Mouse (Mus musculus) c-Kit-positive CD71-positive TER-119-negative erythroid progenitor cells, embryonic 14.5 days (primary cell): ENCODE results near the gene Det1.
A peak's percentile ranks its signal among the peaks of the same experiment; 100 is the strongest.

Experiments
- DNase-seq: peaks from one replicate; pipeline ENCODE4 v3.0.0-alpha.2; 2013; ENCODE audit warnings: low read depth

Gene Det1

DNA sequence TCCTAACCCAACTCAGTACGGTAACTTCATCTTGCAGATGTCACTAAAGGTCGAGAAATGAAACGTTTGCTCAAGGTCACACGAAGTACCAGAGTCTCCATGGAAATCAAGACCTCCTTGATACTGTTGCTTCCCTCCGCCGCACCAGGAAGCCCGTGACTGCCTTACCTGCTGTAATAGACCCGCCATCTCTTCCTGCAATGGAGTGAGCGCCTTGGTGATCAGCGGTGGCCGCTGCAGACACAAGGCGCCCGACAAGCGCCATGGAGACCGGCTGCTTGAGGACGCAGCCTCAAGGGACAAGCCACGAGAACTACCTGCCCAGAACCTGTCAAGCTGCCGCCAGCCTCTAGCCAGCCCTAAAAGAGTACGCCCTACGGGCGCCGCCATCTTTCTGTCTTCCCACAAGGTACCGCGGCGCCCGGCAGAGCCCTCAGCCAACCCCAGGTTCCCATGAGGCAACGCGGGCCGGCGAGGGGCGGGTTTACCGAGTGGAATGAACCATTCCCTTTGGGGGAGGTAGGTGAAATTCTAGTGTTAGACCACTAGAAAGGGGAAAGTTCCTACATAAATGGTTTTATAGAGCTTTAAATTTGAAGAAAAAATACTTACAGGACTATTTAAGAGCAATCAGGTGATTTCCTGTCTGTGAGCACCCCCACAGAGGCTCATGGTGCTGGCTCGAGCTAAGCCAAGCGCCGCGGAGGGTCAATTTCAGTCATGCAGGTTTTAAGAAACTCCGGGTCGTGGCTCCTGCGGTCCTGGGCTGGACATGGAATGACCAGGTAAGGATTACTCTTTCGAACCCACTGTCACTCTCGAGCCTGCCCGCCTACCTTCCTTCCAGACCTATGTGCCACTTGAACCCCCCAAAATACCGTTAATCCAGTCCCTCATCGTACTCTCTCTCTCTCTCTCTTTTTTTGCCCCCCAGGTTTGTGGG, 64.2 kb downstream of the Det1 start, which contains the start of the genes Mrps11 and Mrpl46:
Mrps11 (plus strand) TSS at position 481 of the 943 bp plus-strand sequence.
Mrpl46 (minus strand) TSS at position 893 of the 943 bp plus-strand sequence.
- DNase-seq = peak; percentile 81

DNA sequence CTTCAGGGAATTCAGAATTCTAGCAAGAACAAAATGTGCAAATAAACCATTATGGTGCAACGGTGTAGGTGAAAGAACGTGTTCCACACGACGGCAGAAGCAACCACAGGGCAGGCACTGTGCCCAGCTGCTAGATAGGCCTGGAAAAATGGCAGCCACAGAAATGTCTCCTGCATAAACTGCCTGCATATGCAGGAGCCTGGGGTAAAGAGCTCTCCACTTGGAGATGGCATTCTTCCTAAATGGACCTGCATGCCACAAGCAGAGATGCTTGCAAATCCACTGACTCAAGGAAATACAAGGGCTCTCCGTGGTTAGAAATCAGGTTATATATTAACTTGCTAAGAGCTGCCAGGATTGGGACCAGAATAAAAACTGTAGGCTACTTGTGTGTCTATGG, 68.3 kb downstream of the Det1 start:
- DNase-seq = no peak
